Mouse (Mus musculus) testis, adult 10 weeks (tissue): ENCODE data around the gene Myh4. TPM values are rescaled to one million over a fixed set of nuclear protein-coding genes. Genes with fewer than 3 reads are reported as not detected.

Experiments
- polyA plus RNA-seq: library from polyadenylated mRNA; stranded (reverse); fragments of 350-450 nt; fragmentation: Illumina TruSeq; extraction: RNeasy Lipid Tissue Mini Kit (QIAGEN cat#74804); gene quantifications from one replicate; pipeline ENCODE4 v1.2.3, GENCODE M21; 2014; ENCODE audit warnings: low read depth, low replicate concordance

The Myh4 gene
- polyA plus RNA-seq: not detected

DNA sequence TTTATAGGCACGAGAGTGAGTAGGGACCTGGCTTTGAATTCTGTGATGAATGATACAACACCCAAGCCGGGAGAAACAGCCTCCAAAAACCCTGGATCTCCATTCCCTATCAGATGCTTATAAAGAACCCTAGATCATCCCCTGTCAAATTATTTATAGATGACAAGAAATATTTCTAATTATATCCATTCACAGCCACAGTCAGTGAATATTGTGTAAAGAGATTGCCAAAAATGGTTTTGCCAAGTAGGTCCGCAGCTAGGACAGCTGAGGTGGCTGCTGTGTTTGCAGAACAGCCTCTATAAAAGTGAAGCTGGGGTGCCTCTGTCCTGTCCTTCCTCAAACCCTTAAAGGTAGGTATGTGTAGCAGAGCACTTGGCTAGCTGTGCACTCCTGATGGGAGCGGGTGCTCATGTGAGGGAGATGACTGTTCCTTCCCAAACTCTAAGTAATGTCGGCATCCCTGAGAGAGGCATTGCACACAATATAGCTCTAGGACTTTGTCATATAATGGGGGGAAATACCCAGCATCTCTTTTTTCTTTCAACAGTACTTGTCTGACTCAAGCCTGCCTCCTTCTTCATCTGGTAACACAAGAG, at the start of gene Myh4:
TSS of gene Myh4 (plus strand) at position 549 of the 599 bp plus-strand sequence.

DNA sequence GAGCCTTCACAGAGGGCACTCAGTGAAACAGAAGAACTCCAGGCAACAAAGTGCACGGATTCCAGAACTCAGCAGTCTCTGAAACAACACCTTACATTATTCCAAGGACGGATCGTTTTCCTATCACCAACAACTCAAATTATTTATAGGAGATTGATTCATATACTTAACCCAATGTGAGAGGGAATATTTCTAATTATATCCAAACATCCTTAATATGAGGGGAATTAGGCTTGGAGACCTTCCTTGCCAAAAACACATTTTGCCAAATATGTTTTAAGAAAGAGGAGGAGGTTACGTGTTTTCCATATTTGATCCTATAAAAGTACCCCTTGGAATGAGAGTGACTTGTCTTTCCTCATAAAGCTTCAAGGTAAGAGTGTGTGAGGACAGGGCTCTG, 38.1 kb upstream of the Myh4 start, which contains the start of gene Myh1:
TSS of gene Myh1 (plus strand) at position 301 of the 400 bp plus-strand sequence.

DNA sequence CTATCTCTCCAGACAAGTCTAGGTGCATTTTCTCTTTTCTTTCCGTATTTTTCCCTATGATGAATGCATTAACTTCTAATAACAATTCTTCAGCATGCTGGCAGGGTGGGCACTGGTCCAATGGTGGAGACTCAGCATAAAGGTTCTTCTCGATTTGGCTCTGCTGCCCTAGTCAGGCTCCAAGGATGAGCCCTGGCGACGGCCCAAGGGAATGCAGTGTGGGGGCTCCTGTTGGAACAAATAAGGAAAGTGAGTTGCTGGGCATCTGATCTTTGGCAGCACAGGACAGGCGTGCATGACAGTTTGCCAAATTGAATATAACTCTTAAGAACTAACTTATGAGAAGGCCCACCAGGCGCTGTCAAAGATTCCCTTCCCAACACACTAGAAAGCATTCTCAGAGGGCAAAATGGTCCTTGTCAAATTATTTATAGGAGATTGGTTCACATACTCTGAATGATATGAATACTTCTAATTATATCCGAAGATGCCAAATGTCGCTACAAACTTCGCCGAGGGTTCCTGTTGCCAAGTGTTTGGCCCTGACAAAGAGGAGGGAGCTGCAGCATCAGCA, 38.9 kb downstream of the Myh4 start, which contains the start of gene Myh8:
TSS of gene Myh8 (plus strand) at position 524 of the 574 bp plus-strand sequence.

Other genes with a start within 250 kb of the Myh4 start
- gene Tmem220, start 212.9 kb upstream of the Myh4 start, polyA plus RNA-seq: 0.76 TPM
- gene Adprm, start 185.4 kb upstream of the Myh4 start, polyA plus RNA-seq: 15.9 TPM
- 8.9 TPM for gene Sco1, start 185.4 kb upstream of the Myh4 start, polyA plus RNA-seq
- 0.04 TPM for gene Myh3, start 159.7 kb upstream of the Myh4 start, polyA plus RNA-seq
- not detected for gene Myh2, start 67.0 kb upstream of the Myh4 start, polyA plus RNA-seq
- gene Myh1, start 38.0 kb upstream of the Myh4 start, polyA plus RNA-seq: 0.42 TPM
- gene Myh8, start 39.1 kb downstream of the Myh4 start, polyA plus RNA-seq: not detected
- 0.08 TPM for gene Myh13, start 83.6 kb downstream of the Myh4 start, polyA plus RNA-seq
- gene Gas7, start 217.4 kb downstream of the Myh4 start, polyA plus RNA-seq: 15.4 TPM